Mouse (Mus musculus) heart, postnatal 0 days (tissue): Measurements from ENCODE around the gene Setd5. TPM values are rescaled to one million over a fixed set of nuclear protein-coding genes. Genes with fewer than 3 reads are reported as not detected.
A peak's percentile ranks its signal among the peaks of the same experiment; 100 is the strongest.

Experiments
- ATAC-seq: fragments of 200-750 bp; cut with Nextera tagmentation; 2 replicates; pipeline ENCODE4 v1.8.0; 2017; ENCODE audit warnings: low read depth, moderate number of reproducible peaks, moderate library complexity; ENCODE audit not compliant: insufficient read depth
- DNase-seq: peaks from one replicate; pipeline ENCODE4 v3.0.0-alpha.2; 2016; ENCODE audit warnings: low spot score
- H3K27ac ChIP-seq: fragments of 300-500 bp; sonication (generic); 2 replicates; pipeline ENCODE4 v1.5.1; 2014; ENCODE audit warnings: low read depth, mild to moderate bottlenecking
- H3K27me3 ChIP-seq: fragments of 300-500 bp; sonication (generic); 2 replicates; pipeline ENCODE4 v1.6.1; 2014; ENCODE audit warnings: low read length, mixed read lengths; ENCODE audit not compliant: control insufficient read depth, insufficient read depth
- H3K36me3 ChIP-seq: fragments of 300-500 bp; sonication (generic); replicated peaks from 2 replicates; pipeline ENCODE4 v1.6.1; 2014; ENCODE audit warnings: low read length, mixed read lengths; ENCODE audit not compliant: control insufficient read depth, insufficient read depth
- H3K4me1 ChIP-seq: fragments of 300-500 bp; sonication (generic); 2 replicates; pipeline ENCODE4 v1.6.1; 2014; ENCODE audit warnings: antibody characterized with exemption; ENCODE audit not compliant: control insufficient read depth, insufficient read depth
- H3K4me2 ChIP-seq: fragments of 300-500 bp; sonication (generic); 2 replicates; pipeline ENCODE4 v1.6.1; 2014; ENCODE audit warnings: low read depth, mild to moderate bottlenecking, low read length, moderate library complexity
- H3K4me3 ChIP-seq: fragments of 300-500 bp; sonication (generic); 2 replicates; pipeline ENCODE4 v1.5.1; 2014; ENCODE audit warnings: low read depth, low read length
- H3K9ac ChIP-seq: fragments of 300-500 bp; sonication (generic); replicated peaks from 2 replicates; pipeline ENCODE4 v1.6.1; 2014; ENCODE audit warnings: low read depth, low read length, mixed read lengths
- H3K9me3 ChIP-seq: fragments of 300-500 bp; sonication (generic); replicated peaks from 2 replicates; pipeline ENCODE4 v1.6.1; 2016; ENCODE audit warnings: low read length; ENCODE audit not compliant: control insufficient read depth
- CTCF ChIP-seq: IDR thresholded peaks from 2 replicates; pipeline ENCODE4 v1.5.1; 2016; ENCODE audit warnings: antibody characterized with exemption, control low read depth, low read depth
- EP300 ChIP-seq: IDR thresholded peaks from 2 replicates; pipeline ENCODE4 v1.6.1; 2016; ENCODE audit warnings: antibody characterized with exemption, low read depth
- WGBS: fragments of 180-500 bp; shearing (Covaris S2); extraction: QIAGEN DNeasy Blood & Tissue Kit; methylation state at CpG from one replicate; pipeline ENCODE4 v1.1.7; 2014; 5-methylcytosine and 5-hydroxymethylcytosine counted together
- polyA plus RNA-seq: library from polyadenylated mRNA; unstranded; fragments of >200 nt; fragmentation: Nextera tagmentation; extraction: Ambion mirVana; gene quantifications from 2 replicates; pipeline ENCODE4 v1.2.1, GENCODE M21; 2015
- total RNA-seq: library from RNA; depleted of rRNA; stranded (reverse); fragments of >200 nt; gene quantifications from 2 replicates; pipeline ENCODE4 v1.2.3, GENCODE M21; 2014; ENCODE audit warnings: low replicate concordance

The Setd5 gene
- total and polyA plus RNA-seq, 2 experiments from 2014 or later, result 28.1 to 55.0 TPM

DNA sequence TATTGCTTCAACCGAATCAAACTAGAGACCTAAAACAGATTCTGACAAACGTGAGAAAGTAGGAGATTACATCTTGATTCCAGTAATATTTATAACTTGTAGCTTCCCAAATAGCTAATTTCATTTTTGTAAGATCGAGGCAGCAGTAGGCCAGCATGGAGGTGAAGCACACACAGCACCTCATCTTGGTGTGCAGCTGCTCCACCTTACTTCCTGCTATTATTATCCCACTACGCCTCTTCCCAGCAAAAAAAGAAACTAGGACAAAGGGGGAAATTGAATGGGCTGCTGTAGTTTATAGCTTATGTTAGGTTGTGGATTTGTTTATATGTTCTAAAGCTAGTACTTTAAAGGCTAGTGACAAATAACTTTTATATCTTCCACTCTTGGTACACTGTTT is 7.4 kb downstream of the Setd5 start:
- WGBS, result 23% methylated on average over 4 of the region's 4 CpGs
- Histone ChIP-seq H3K4me2 (0 out of 2 replicates have a peak overlapping the region, but pooled peaks have one; percentile 25), H3K27me3 (no peaks in the 10 kb centered on the region), H3K4me3 (no peak overlapping the region), H3K4me1 (peaks cover 33% of the 10 kb centered on the region), H3K27ac (peak overlapping the region; percentile 28), H3K36me3 (no peaks in the 10 kb centered on the region), H3K9ac (no peak overlapping the region), H3K9me3 (no peaks in the 10 kb centered on the region)
- ATAC-seq, result no peak
- no peak for DNase-seq
- TF ChIP-seq CTCF (no peak), EP300 (no peak)

DNA sequence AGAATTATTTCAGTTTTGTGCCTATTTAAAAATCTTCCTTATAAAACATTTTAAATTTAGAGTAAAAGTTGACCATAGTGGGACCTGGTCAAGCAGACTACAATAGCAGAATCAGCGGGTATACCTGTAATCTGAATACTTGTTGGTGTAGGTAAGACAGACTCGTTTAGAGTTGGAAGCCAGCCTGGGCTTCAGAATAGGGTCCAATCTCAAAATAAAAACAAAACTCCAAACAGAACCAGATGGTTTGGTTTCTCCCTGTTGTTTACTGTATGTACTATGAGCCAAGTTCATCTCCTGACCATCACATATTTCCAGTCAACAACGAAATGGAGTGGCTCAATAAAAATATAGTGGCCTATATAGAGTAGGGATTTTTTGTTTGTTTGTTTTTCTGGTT is 16.0 kb downstream of the Setd5 start:
- 0 out of 2 replicates have a peak, but pooled peaks cover 2% of the 10 kb centered on the region for H3K36me3 ChIP-seq
- DNase-seq, result no peak
- H3K27ac ChIP-seq, result no peak overlapping the region
- H3K9me3 ChIP-seq, result no peaks in the 10 kb centered on the region
- no peak for TF ChIP-seq EP300
- TF ChIP-seq CTCF, result no peak
- H3K4me2 ChIP-seq, result no peak overlapping the region
- H3K9ac ChIP-seq, result no peak overlapping the region
- peaks cover 9% of the 10 kb centered on the region; the same call in 1 of the 2 replicates for H3K4me1 ChIP-seq
- H3K27me3 ChIP-seq, result no peaks in the 10 kb centered on the region
- no peak for ATAC-seq
- no peak overlapping the region for H3K4me3 ChIP-seq
- WGBS, result 72% methylated on average over 3 of the region's 3 CpGs

DNA sequence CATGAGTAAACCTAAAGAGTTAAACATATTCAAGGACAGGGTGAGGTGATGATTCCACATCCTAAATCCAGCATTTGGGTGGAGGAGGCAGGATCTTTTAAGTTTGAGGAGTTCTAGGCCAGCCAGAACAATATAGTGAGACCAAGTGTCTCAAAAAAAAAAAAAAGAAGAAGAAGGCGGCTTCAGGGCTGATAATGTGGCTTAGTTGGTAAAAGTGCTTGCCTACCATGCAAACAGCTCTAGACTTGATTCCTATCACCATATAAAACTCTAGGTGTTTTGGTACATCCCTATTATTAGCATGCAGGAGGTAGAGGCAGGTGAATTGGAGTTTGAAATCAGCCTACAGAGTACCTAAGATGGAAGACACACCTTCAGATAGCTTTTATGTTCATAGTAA is 18.4 kb downstream of the Setd5 start:
- Histone ChIP-seq H3K9me3 (no peaks in the 10 kb centered on the region), H3K36me3 (0 out of 2 replicates have a peak, but pooled peaks cover 2% of the 10 kb centered on the region), H3K4me1 (peaks cover 16% of the 10 kb centered on the region), H3K27me3 (no peaks in the 10 kb centered on the region), H3K4me3 (no peak overlapping the region), H3K9ac (no peak overlapping the region), H3K27ac (no peak overlapping the region), H3K4me2 (no peak overlapping the region)
- no peak for TF ChIP-seq EP300
- TF ChIP-seq CTCF, result no peak
- DNase-seq (no peak), ATAC-seq (no peak)
- 81% methylated on average over 1 of the region's 1 CpGs for WGBS

DNA sequence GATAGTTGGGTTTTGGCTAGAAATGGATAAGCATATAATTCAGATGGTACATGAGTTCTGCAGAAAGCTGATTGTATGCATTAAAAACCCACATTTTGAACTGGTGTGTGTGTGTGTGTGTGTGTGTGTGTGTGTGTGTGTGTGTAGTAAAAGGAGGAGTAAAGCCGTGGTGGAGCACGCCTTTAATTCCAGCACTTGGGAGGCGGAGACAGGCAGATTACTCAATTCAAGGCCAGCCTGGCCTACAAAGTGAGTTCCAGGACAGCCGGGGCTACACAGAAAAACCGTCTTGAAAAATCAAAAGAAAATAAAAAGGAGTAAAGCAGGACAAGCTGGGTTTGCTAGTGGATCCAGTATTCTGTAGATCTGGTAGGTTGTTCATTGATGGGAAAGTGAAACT is 20.5 kb downstream of the Setd5 start:
- Histone ChIP-seq H3K27me3 (no peaks in the 10 kb centered on the region), H3K9ac (no peak overlapping the region), H3K36me3 (0 out of 2 replicates have a peak, but pooled peaks cover 2% of the 10 kb centered on the region), H3K4me2 (no peak overlapping the region), H3K4me1 (peaks cover 25% of the 10 kb centered on the region), H3K9me3 (no peaks in the 10 kb centered on the region), H3K4me3 (no peak overlapping the region), H3K27ac (no peak overlapping the region)
- TF ChIP-seq EP300 (no peak), CTCF (no peak)
- 79% methylated on average over 5 of the region's 5 CpGs for WGBS
- ATAC-seq (no peak), DNase-seq (no peak)

DNA sequence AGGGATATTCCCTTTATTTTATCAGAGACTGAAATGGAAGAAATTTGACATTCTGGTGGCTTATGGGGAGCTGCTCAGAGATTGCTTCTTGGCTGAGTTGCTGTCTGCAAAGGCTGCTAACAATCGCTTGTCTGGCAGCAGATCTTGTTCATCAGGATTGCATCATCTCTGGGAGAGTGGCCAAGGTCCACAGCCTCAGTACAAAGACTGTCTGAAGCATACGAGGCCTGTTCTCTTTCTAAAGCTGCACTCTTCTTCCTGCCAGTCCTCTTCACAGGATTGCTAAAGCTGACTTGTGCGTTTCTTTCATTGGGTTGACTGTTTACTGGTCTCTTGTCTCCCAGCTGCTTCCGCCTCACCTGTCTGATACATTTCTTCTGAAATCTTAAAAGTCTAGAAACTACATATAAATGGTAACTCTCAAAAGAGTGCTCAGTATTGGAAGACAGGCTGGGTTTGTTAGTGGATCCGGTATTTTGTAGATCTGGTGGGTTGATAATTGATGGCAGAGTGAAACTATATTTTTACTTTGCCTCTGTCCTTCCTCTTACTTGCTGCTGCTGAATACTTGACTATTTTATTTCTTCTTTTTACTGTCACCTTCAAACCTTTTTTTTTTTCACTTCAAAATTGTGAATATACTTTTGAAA is 22.6 kb downstream of the Setd5 start:
- peak; percentile 73 for ATAC-seq
- TF ChIP-seq CTCF (no peak), EP300 (no peak)
- Histone ChIP-seq H3K27ac (peak overlapping the region; percentile 63), H3K27me3 (no peaks in the 10 kb centered on the region), H3K4me1 (peaks cover 25% of the 10 kb centered on the region), H3K4me3 (no peak overlapping the region), H3K36me3 (no peaks in the 10 kb centered on the region; the same call in 1 of the 2 replicates), H3K9me3 (no peaks in the 10 kb centered on the region), H3K9ac (0 out of 2 replicates have a peak overlapping the region, but pooled peaks have one; percentile 1), H3K4me2 (peak overlapping the region; percentile 14; the same call in 1 of the 2 replicates)
- WGBS, result 10% methylated on average over 5 of the region's 5 CpGs
- DNase-seq, result peak; percentile 60
